Mouse (Mus musculus) heart, adult 18-20 months (tissue): ENCODE results near the gene Gipc2. TPM values are rescaled to one million over a fixed set of nuclear protein-coding genes. Genes with fewer than 3 reads are reported as not detected.
A peak's percentile ranks its signal among the peaks of the same experiment; 100 is the strongest.

ENCODE experiments used
- DNase-seq, 2 experiments: peaks; one replicate each; pipeline ENCODE4 v3.0.0; 2021 to 2022; ENCODE audit warnings: mixed read lengths in 1 of 2
- total RNA-seq, 2 experiments: library from RNA; stranded (reverse); gene quantifications; 2 replicates each; pipeline ENCODE4 v1.2.3; 2021

The Gipc2 gene
- total RNA-seq, 2 experiments from 2014 or later = 4.4 to 5.0 TPM

DNA sequence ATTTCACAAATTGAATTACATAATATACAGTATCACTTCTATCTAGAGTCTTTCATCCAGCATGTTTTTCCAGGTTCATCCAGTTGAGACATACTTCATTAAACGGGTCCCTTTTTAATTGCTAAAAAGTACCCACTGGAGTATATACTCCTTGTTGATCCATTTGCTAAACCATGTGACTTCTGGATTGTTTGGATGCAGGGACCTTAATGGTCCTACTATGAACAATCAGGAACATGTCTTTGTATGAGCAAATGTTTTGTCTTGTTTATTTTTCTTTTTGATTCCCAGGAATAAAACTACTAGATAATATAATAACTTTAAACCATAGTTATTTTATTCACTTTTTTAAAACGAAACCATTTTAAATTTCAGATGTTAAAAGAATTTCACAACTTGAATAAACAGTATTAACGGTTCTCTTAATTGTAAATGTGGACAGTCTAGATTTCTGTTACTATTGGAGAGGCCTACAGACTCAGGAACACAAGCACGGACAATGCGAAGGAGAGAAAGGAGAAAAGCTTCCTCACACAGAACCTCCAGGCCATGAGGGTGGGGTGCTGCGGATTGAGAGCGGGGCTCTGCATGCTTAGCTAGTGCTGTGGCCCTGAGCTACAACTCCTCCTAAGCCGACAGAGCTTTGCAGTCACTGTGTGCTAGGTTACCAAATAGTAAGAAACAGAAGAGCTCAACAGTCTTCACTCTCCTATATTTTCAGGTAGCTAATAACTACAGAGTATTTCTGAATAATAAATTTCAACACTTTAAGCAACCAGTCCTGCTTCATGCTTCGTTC lies 24.8 kb upstream of the Gipc2 start:
- DNase-seq = peak; percentile 27 to 60

- DNase-seq = peak in 1 of 2 experiments; percentile 54
Measured at GRCm38 (mm10) chr3:152189306-152189705, 23.3 kb upstream of the Gipc2 start.

GRCm38 (mm10) chr3:152186106-152186505 lies 20.1 kb upstream of the Gipc2 start:
- peak in 1 of 2 experiments; percentile 31 for DNase-seq

GRCm38 (mm10) chr3:152183522-152183921 lies 17.5 kb upstream of the Gipc2 start:
- no peak for DNase-seq

- DNase-seq = no peak
Measured at GRCm38 (mm10) chr3:152180624-152181023, 14.6 kb upstream of the Gipc2 start.

- DNase-seq = no peak
Measured at GRCm38 (mm10) chr3:152179285-152179684, 13.3 kb upstream of the Gipc2 start.

DNA sequence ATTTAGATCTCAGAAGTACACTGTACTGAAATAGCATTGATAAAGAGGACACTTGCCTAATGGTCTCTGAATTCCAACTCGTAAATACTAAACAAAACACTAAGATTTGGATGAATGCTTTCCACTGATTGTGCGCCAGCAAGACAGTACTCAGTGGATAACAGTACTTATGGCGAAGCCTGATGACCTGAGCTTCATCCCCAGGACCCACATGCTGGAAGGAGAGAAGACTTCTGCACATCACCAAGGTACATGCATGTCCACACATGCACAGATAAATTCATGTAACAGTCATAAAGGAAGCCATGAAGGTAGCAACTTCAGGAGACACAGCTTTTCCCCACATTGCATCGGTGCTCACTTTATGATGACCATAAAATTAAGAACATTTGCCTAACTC lies 12.8 kb upstream of the Gipc2 start:
- DNase-seq = no peak

GRCm38 (mm10) chr3:152172322-152172935 lies 6.4 kb upstream of the Gipc2 start:
- no peak for DNase-seq

GRCm38 (mm10) chr3:152171862-152172261 lies 5.8 kb upstream of the Gipc2 start:
- DNase-seq = no peak

- no peak for DNase-seq
Measured at GRCm38 (mm10) chr3:152171236-152171635, 5.2 kb upstream of the Gipc2 start.

- no peak for DNase-seq
Measured at GRCm38 (mm10) chr3:152170407-152170806, 4.4 kb upstream of the Gipc2 start.

GRCm38 (mm10) chr3:152168007-152168406 lies 2.0 kb upstream of the Gipc2 start:
- DNase-seq = no peak

GRCm38 (mm10) chr3:152166699-152167451 lies 845 bp upstream of the Gipc2 start:
- DNase-seq = no peak

DNA sequence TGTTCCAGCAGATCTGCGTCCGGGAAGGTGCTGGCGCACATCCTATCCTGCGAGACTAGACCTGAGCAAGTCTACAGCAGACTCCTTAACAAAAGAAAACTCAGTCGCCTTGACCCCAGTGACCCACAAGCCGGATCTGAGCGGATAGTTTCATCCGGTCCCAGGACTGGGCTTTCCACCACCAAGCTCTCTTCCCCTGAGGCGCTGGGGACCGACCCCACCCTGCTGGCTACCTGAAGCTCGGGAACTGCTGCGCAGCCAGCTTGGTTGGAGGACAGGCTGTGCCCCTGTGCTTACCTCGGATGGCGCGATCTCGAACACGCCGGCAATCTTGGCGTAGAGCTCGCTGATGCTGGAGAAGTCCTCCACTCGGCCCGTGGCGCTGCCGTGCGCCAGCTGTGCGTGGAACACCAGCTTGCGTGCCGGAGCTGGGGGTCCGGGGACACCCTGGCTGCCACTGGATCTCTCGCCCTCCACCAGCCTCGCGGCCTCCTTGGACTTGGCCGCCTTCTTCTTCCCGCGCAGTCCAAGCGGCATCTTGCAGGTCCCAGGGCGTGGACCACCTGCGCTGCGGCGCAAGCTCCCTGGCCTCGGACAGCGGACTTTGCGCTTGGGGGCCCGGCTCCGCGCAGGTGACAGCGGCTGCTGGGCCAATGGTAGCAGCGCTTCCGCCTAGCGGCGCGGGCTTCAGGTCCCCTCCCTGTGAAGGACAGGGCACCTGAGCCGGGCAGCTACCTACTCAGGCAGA lies 505 bp downstream of the Gipc2 start:
- DNase-seq = peak; percentile 64 to 68

DNA sequence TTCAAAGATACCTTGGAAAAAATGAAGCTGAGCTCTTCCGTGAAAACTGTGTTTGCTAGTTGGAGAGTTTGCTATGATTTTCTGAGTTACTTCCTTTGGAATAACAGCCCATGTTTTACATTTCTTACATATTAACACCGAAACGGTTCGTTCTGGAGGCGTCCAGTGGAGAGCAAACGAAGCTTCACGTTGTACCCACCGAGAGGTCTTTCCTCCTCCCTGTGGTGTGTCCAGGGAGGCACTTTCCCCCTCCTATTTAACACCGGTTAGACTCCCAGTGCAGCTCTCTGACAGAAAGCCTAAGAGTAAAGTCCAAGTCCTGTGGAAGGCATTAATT lies 1.0 kb downstream of the Gipc2 start:
- no peak for DNase-seq

GRCm38 (mm10) chr3:152163320-152163719 lies 2.7 kb downstream of the Gipc2 start:
- DNase-seq = no peak

GRCm38 (mm10) chr3:152160607-152161006 lies 5.4 kb downstream of the Gipc2 start:
- no peak for DNase-seq

DNA sequence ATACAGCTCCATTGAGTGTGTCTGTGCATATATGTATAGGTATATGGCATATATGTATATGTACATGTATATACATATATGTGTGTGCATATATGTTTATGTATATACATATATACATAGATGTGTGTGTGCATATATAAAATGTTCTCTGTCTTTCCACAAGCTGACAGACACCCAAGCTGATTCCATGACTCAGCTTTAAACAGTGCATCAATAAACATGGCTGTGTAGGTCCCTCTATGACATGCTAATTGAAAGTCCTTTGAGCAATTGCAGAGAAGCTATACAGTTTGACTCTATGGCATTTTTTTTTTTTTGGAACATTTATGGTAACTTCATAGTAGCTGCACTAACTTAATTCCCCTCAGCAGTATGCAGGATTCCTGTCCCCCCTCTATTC lies 6.7 kb downstream of the Gipc2 start:
- DNase-seq = no peak

GRCm38 (mm10) chr3:152158344-152159291 lies 7.4 kb downstream of the Gipc2 start:
- no peak for DNase-seq

DNA sequence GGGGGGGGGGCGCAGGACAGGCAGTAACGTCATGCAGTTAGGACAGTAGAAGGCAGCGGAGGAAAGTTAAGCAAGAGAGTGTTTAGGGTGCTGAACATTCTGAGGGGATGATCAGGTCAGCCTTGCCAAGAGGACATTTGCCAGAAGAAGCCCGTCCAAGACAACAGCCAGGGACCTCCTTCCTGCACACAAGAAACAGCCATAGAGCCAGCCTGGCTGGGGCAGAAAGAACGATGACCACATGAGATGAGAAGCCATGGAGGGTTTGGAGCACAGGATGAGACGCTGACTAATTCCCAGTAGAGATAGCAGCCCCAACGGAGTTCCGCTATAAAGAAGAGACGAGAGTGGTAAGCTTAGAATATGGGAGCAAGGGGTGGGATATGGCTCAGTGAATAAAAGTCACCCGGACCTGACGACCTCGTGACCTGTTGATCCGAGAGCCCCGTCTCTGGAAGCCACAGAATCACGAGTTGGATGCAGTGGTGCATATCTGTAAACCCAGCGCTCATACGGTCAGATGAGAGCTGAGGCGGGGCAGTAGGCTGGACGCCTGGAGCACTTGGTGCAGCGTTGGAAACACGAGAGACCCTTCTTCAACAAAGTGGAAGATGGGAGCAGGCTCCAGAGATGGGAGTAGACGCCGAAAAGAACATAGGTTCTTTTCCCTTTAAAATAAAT lies 9.1 kb downstream of the Gipc2 start:
- no peak for DNase-seq
